Mouse (Mus musculus): ENCODE data around the gene Gm4869. TPM values are rescaled to one million over a fixed set of nuclear protein-coding genes. Genes with fewer than 3 reads are reported as not detected.

Gm4869 gene
- total and polyA plus RNA-seq, 3 experiments = 0.08 TPM; not detected in 2

DNA sequence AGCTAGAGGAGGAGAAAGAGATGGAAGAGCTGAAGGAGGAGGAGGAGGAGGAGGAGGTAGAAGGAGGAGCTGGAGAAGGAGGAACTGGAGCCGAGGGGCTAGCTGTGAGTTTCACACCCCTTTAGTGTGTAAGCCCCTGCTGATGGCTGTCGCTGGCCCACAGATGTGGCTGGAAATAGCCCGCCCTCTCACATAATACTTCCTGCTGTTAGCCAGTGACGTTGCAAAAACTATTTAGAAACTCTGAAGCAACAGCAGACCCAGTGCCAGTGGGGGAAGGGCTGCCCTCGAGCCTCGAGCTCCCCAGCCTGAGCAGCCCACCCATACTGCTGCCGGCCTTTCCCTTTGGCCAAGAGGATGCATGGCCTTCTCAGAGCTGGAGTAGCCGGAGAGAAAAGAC lies 63.2 kb downstream of the Gm4869 start:
- Histone ChIP-seq H3K27ac (ENCODE audit: control insufficient read depth, low read depth, low read length) (no peak overlapping the region), H3K36me3 (ENCODE audit: control insufficient read depth in 1 of 2, insufficient read depth in 2 of 2, low read length in 2 of 2) (peaks cover 0 to 8% of the 10 kb centered on the region in 2 experiments; a peak in 2 of 4 replicates), H3K9me3 (replicated peaks; ENCODE audit: insufficient read depth, low read length) (no peaks in the 10 kb centered on the region), H3K4me1 (ENCODE audit: control insufficient read depth in 1 of 2, insufficient read depth in 2 of 2, low read length in 2 of 2) (peaks cover 0 to 12% of the 10 kb centered on the region in 2 experiments; a peak in 2 of 4 replicates), H3K9ac (ENCODE audit: control insufficient read depth, low read depth, low read length, poor library complexity, severe bottlenecking) (no peak overlapping the region), H3K27me3 (ENCODE audit: control insufficient read depth in 1 of 2, insufficient read depth in 2 of 2, low read length in 2 of 2) (no peaks in the 10 kb centered on the region), H3K4me3 (ENCODE audit: control insufficient read depth in 1 of 2, insufficient read depth in 1 of 2, low read depth in 2 of 2, low read length in 2 of 2) (no peak overlapping the region), H3K79me2 (ENCODE audit: control insufficient read depth, insufficient read depth, low read length, poor library complexity) (no peaks in the 10 kb centered on the region; the same call in 1 of the 2 replicates)
- no peak for DNase-seq (ENCODE audit: low read depth, low spot score)
- TF ChIP-seq USF2 (IDR thresholded peaks at IDR 0.05; ENCODE audit: borderline replicate concordance in 1 of 2, insufficient read depth in 1 of 2, low read depth in 1 of 2, low read length in 2 of 2) (no peak), HCFC1 (IDR thresholded peaks at IDR 0.05; ENCODE audit: low read depth, low read length) (no peak), CHD1 (IDR thresholded peaks at IDR 0.05; ENCODE audit: low read depth, low read length) (no peak), SIN3A (IDR thresholded peaks at IDR 0.05; ENCODE audit: low read length) (no peak), MAFK (IDR thresholded peaks at IDR 0.05; ENCODE audit: borderline replicate concordance, low read depth, low read length) (no peak), E2F4 (IDR thresholded peaks at IDR 0.05; ENCODE audit: borderline replicate concordance, low read depth, low read length) (no peak), MXI1 (IDR thresholded peaks at IDR 0.05; ENCODE audit: low read depth, low read length) (no peak), MAX (IDR thresholded peaks at IDR 0.05; ENCODE audit: low read length) (no peak), NELFE (IDR thresholded peaks at IDR 0.05; ENCODE audit: low read depth, low read length) (no peak), BHLHE40 (IDR thresholded peaks at IDR 0.05; ENCODE audit: borderline replicate concordance, low read depth, low read length) (no peak)

DNA sequence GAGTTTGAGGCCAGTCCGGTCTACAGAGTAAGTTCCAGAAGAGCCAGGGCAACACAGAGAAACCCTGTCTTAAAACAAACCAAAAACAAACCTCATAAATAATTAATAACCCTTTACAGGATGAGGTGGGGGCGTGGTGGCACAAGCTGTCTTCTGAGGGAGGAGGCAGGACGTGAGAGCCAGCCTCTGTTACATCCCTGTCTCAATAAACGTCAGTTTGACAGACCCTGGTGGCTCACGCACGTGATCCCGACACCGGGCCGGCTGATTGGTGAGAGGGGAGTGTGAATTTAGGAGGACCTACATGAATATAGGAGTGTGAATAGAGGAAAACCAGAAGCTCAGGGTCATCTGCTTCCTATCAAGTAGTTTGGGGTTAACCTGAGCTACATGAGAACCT lies 63.8 kb downstream of the Gm4869 start:
- no peak overlapping the region for H3K4me3 ChIP-seq (ENCODE audit: control insufficient read depth in 1 of 2, insufficient read depth in 1 of 2, low read depth in 2 of 2, low read length in 2 of 2)
- H3K79me2 ChIP-seq (ENCODE audit: control insufficient read depth, insufficient read depth, low read length, poor library complexity) = no peaks in the 10 kb centered on the region; the same call in 1 of the 2 replicates
- H3K27me3 ChIP-seq (ENCODE audit: control insufficient read depth in 1 of 2, insufficient read depth in 2 of 2, low read length in 2 of 2) = no peaks in the 10 kb centered on the region
- H3K27ac ChIP-seq (ENCODE audit: control insufficient read depth, low read depth, low read length) = no peak overlapping the region
- H3K36me3 ChIP-seq (ENCODE audit: control insufficient read depth in 1 of 2, insufficient read depth in 2 of 2, low read length in 2 of 2) = peaks cover 0 to 8% of the 10 kb centered on the region in 2 experiments; a peak in 2 of 4 replicates
- peaks cover 0 to 12% of the 10 kb centered on the region in 2 experiments; a peak in 2 of 4 replicates for H3K4me1 ChIP-seq (ENCODE audit: control insufficient read depth in 1 of 2, insufficient read depth in 2 of 2, low read length in 2 of 2)
- no peak for DNase-seq (ENCODE audit: low read depth, low spot score)
- H3K9ac ChIP-seq (ENCODE audit: control insufficient read depth, low read depth, low read length, poor library complexity, severe bottlenecking) = no peak overlapping the region
- no peaks in the 10 kb centered on the region for H3K9me3 ChIP-seq (replicated peaks; ENCODE audit: insufficient read depth, low read length)
- TF ChIP-seq HCFC1 (IDR thresholded peaks at IDR 0.05; ENCODE audit: low read depth, low read length) = no peak
- TF ChIP-seq CTCF (IDR thresholded peaks at IDR 0.05 in 2 of 3, conservative IDR thresholded peaks at IDR 0.05 in 1 of 3; ENCODE audit: control insufficient read depth in 1 of 3, insufficient read depth in 1 of 3, low read depth in 2 of 3, low read length in 3 of 3, poor library complexity in 1 of 3, severe bottlenecking in 1 of 3) = no peak
- TF ChIP-seq POLR2AphosphoS5 (IDR thresholded peaks at IDR 0.05; ENCODE audit: borderline replicate concordance, low read depth, low read length) = no peak
- no peak for TF ChIP-seq TBP (IDR thresholded peaks at IDR 0.05; ENCODE audit: low read depth, low read length)
- no peak for TF ChIP-seq MEF2A (IDR thresholded peaks at IDR 0.05; ENCODE audit: extremely low read depth, insufficient replicate concordance, low read depth, low read length, poor library complexity, severe bottlenecking)
- TF ChIP-seq CHD1 (IDR thresholded peaks at IDR 0.05; ENCODE audit: low read depth, low read length) = no peak
- no peak for TF ChIP-seq MAX (IDR thresholded peaks at IDR 0.05; ENCODE audit: low read length)
- no peak for TF ChIP-seq ELF1 (IDR thresholded peaks at IDR 0.05; ENCODE audit: low read depth, low read length)
- no peak for TF ChIP-seq POLR2AphosphoS2 (IDR thresholded peaks at IDR 0.05; ENCODE audit: low read length)
- TF ChIP-seq MYC (IDR thresholded peaks at IDR 0.05; ENCODE audit: low read depth, low read length) = no peak

Measured in MEL (cell line).